Mouse (Mus musculus) retina, embryonic 14.5 days (tissue): ENCODE data around the gene Fam229a.
A peak's percentile ranks its signal among the peaks of the same experiment; 100 is the strongest.

ENCODE experiments used
- DNase-seq: peaks from one replicate; pipeline ENCODE4 v3.0.0-alpha.2; 2015; ENCODE audit warnings: low spot score

Gene Fam229a

DNA sequence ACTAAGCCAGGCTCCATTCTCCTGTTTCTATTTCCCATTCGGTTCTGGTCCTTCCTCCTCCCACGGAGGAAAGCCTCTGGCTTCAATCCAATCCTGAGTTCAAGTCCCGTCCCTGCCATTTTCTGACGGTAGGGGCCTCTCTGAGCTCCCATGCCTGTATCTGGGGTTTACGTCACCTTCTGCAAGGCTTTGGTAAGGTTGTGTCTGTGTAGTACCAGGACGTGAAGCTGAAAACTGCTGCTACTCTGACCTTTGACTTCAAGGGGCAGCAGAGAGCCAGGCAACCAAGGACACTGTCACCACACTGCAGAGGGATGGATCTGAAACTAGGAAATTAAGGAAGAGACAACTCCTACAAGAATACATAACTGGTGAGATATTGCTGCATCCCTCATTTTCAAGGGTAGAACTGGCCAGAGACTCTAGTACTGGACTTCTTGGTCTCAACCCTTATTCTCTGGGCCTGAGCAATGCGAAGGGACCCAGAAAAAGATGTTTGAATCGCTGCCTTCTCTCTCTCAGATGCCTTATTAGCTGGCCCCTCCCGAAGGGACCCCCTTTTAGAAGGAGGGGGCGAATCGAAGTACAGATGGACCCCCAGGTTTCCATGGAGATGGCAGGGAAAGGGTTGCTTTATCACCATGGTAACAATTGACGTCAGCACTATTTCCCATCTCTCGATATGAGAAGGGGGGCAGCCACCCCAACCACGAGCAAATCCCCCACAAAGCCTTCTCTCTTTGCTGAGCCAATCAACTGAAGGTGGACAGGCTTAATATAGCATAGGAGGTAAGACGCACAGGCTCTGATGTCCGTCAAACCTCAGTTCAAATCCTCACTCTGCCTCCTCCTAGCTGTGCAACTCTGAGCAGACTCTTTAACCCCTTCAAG, 4.9 kb downstream of the Fam229a start:
- DNase-seq = peak; percentile 36

DNA sequence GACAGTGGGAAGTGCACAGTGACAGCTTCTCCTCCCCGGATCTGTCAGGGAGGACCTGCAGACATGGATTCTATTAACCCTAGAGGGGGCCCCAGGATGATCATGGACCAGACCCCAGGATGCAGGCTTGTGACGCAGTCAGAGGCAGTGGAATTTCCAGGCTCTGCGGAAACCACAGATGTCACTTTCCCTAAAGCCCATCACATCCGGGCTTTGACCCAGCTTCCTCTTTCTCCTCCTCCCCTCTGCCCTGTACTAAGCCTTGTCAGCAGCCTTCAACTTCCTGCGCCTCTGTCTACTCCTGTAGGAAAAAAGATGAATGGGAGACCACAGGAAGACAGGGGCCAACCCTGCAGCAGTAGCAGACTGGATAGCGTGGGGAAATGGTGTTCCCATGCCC, 5.6 kb downstream of the Fam229a start:
- no peak for DNase-seq

- no peak for DNase-seq
Observed at GRCm38 (mm10) chr4:129498941-129499340, 8.0 kb downstream of the Fam229a start.

DNA sequence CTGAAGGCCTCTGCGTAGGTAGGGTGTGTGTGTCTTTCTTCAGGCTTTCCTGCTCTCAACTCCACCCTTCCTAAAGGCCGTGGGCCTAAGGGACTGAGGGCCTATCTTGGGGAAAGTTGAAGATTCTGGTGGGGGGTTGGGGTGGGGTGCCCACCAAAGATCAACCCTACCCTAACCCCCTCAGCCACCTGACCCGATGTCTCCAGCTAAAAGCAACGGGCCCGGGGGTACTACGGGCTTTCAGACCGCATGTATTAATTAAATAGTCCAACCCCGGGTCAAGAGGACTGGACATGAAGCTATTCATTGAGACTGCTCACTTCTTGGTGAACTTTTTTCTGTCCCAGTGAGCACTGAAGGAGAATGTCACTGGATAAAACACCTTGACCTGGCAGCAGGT, 9.0 kb downstream of the Fam229a start:
- no peak for DNase-seq

GRCm38 (mm10) chr4:129500607-129501566, 9.9 kb downstream of the Fam229a start:
- DNase-seq = peak; percentile 90

DNA sequence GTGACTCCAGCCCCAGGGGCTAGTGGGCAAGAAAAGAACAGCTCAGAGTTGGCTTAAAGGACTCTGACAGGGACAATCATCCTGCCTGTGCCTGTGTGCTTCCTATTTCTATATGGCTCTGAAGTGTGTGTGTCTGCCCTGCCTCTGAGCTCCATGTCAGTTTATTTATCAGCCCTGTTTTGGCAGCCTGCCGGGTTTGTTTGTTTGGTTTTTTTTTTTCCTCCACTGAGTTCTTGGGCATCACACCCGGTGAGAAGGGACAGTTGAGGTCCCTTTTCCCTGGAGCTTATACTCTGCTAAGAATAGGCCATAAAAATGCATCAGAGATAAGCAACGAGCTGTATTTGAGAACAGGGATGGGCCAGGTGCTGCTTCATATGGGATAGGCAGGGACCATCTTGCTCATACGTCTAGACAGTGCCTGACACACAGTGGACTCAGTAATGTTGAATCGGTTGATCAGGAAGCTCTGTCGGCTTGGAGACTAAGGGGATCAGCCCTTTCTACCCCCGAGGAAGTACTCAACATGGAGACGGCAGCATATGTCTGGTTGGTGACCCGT, 11.4 kb downstream of the Fam229a start:
- no peak for DNase-seq

GRCm38 (mm10) chr4:129502901-129503444, 12.0 kb downstream of the Fam229a start:
- DNase-seq = no peak

- no peak for DNase-seq
Observed at GRCm38 (mm10) chr4:129505511-129505910, 14.5 kb downstream of the Fam229a start.

- no peak for DNase-seq
Observed at GRCm38 (mm10) chr4:129507434-129508236, 16.6 kb downstream of the Fam229a start.

GRCm38 (mm10) chr4:129508237-129508515, 17.2 kb downstream of the Fam229a start:
- DNase-seq = no peak

GRCm38 (mm10) chr4:129508834-129509600, 18.0 kb downstream of the Fam229a start:
- DNase-seq = no peak

- DNase-seq = no peak
Observed at GRCm38 (mm10) chr4:129509650-129510049, 18.7 kb downstream of the Fam229a start.

GRCm38 (mm10) chr4:129510723-129511412, 19.9 kb downstream of the Fam229a start:
- no peak for DNase-seq

- no peak for DNase-seq
Observed at GRCm38 (mm10) chr4:129511413-129512096, 20.6 kb downstream of the Fam229a start.

GRCm38 (mm10) chr4:129513086-129513767, 22.2 kb downstream of the Fam229a start, which contains the start of gene Marcksl1:
TSS of gene Marcksl1 (plus strand) at chr4:129513581.
- peak; percentile 94 for DNase-seq

- DNase-seq = peak; percentile 52
Observed at GRCm38 (mm10) chr4:129513891-129514290, 22.9 kb downstream of the Fam229a start.

DNA sequence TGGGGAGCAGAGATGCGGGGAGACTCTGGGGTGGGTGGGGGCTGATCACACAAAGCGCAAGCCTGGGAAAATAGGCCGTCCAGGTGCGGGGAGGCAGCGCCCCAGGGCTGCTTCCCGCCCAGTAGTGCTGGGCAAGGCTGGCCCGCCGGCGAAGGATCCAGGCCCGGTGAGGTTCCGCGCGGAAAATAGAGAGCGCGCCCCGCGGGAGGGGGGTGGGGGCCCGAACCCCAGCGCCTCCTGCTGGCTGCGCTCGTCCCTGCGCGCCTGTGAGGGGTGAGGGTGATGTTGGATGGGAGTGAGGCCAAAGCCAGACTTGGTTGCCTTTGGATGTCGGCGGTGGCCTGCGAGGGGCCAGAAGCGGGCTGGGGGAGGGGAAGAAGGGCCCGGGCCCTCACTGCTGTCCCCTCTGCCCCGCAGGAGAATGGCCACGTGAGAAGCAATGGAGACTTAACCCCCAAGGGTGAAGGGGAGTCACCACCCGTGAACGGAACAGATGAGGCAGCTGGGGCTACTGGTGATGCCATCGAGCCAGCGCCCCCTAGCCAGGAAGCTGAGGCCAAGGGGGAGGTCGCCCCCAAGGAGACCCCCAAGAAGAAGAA, 23.4 kb downstream of the Fam229a start:
- DNase-seq = peak; percentile 80

GRCm38 (mm10) chr4:129516925-129517324, 25.9 kb downstream of the Fam229a start:
- DNase-seq = no peak
